Mouse (Mus musculus) hindbrain, embryonic 16.5 days (tissue): ENCODE data around the gene Thbd. TPM values are rescaled to one million over a fixed set of nuclear protein-coding genes. Genes with fewer than 3 reads are reported as not detected.

Experiments
- ATAC-seq: fragments of 200-750 bp; cut with Nextera tagmentation; 2 replicates; pipeline ENCODE4 v1.8.0; 2017; ENCODE audit warnings: moderate TSS enrichment, moderate library complexity
- H3K27ac ChIP-seq: fragments of 300-500 bp; sonication (generic); 2 replicates; pipeline ENCODE4 v1.5.1; 2014; ENCODE audit warnings: low read depth, mild to moderate bottlenecking, control low read depth, low read length, moderate library complexity
- H3K27me3 ChIP-seq: fragments of 300-500 bp; sonication (generic); replicated peaks from 2 replicates; pipeline ENCODE4 v1.6.1; 2014; ENCODE audit warnings: low read length; ENCODE audit not compliant: control insufficient read depth, insufficient read depth
- H3K36me3 ChIP-seq: fragments of 300-500 bp; sonication (generic); 2 replicates; pipeline ENCODE4 v1.6.1; 2014; ENCODE audit warnings: mild to moderate bottlenecking, low read length, moderate library complexity, mixed read lengths; ENCODE audit not compliant: control insufficient read depth, insufficient read depth
- H3K4me1 ChIP-seq: fragments of 300-500 bp; sonication (generic); 2 replicates; pipeline ENCODE4 v1.6.1; 2014; ENCODE audit warnings: low read depth, low read length; ENCODE audit not compliant: control insufficient read depth, insufficient read depth
- H3K4me2 ChIP-seq: fragments of 300-500 bp; sonication (generic); 2 replicates; pipeline ENCODE4 v1.6.1; 2014; ENCODE audit warnings: mild to moderate bottlenecking, low read length, control low read depth, moderate library complexity
- H3K4me3 ChIP-seq: fragments of 300-500 bp; sonication (generic); 2 replicates; pipeline ENCODE4 v1.5.1; 2014; ENCODE audit warnings: mild to moderate bottlenecking, low read length, control low read depth, moderate library complexity
- H3K9ac ChIP-seq: fragments of 300-500 bp; sonication (generic); 2 replicates; pipeline ENCODE4 v1.6.1; 2014; ENCODE audit warnings: low read depth, mild to moderate bottlenecking, control low read depth, low read length, moderate library complexity
- H3K9me3 ChIP-seq: fragments of 300-500 bp; sonication (generic); 2 replicates; pipeline ENCODE4 v1.6.1; 2014; ENCODE audit warnings: mild to moderate bottlenecking, low read length, moderate library complexity; ENCODE audit not compliant: control insufficient read depth
- WGBS: fragments of 180-500 bp; shearing (Covaris S2); extraction: QIAGEN DNeasy Blood & Tissue Kit; methylation state at CpG from one replicate; pipeline ENCODE4 v1.1.7; 2014; 5-methylcytosine and 5-hydroxymethylcytosine counted together
- polyA plus RNA-seq: library from polyadenylated mRNA; unstranded; fragments of >200 nt; fragmentation: Nextera tagmentation; extraction: Ambion mirVana; gene quantifications from 2 replicates; pipeline ENCODE4 v1.2.1, GENCODE M21; 2015

Thbd gene
- polyA plus RNA-seq, 1 experiment from 2014 or later = 11.6 TPM

DNA sequence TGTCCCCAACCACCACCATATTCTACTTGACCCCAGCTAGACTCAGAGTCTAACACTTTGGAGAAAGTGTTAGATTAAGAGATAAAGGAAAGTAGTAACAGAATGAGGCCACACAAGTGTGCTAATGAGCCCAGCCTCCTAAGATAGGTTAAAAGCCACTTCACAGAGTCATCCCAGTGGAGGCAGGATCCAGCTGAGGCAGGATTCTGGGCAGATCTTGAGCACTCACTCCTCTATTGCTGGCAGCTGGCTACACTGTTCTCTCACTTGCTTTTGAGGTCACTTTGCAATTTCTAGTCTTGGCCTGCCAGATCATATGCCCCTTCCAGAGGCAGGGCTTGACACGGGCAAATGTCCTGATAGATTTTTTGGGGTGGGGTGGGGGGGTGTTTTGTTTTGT is 36.5 kb upstream of the Thbd start:
- Histone ChIP-seq H3K27me3 (no peaks in the 10 kb centered on the region), H3K4me2 (no peak overlapping the region), H3K9ac (no peak overlapping the region), H3K36me3 (no peaks in the 10 kb centered on the region), H3K9me3 (no peaks in the 10 kb centered on the region), H3K4me1 (no peaks in the 10 kb centered on the region; the same call in 1 of the 2 replicates), H3K27ac (no peak overlapping the region), H3K4me3 (no peak overlapping the region)
- no peak for ATAC-seq
- 81% methylated on average over 1 of the region's 1 CpGs for WGBS

DNA sequence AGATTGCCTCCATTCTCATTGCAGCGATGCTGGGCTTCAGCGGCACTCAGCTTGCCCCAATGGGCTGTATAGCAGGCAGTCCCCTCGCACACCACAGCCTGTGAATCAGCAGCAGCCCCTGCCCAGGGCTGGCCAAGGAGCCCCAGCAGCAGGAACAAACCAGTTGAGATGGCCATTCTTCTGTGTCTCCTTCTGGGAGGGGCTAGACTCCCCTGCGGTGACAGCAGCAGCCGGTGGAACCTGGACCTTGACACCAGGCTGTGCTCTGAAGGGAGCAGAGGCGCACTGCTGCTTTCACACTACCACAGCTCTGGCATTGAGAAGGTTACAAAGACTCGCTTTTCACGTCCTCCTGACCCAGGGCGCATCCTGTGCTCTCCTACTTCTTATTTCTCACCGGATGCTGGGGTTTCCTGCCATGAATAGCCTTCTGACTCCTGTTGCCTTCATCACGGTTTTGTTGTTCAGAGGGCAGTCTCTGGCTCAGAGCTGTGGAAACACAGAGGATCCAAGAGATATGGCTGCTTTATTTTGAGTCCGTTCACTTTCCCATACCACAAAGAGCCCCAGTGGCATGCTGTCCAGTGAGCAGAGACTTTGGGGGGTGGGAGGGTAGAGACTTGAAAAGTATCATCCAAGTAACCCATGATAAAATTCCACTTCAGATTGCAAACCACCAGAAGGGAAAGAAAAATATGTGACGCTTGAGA is 35.4 kb upstream of the Thbd start, which contains the start of gene Cd93:
Cd93 (minus strand) TSS at position 315 of the 710 bp plus-strand sequence.
- Histone ChIP-seq H3K27ac (peak within 1 kb of the TSS; percentile 59), H3K36me3 (no peaks in the 10 kb centered on the region), H3K9ac (peak within 1 kb of the TSS; percentile 17; the same call in 1 of the 2 replicates), H3K4me2 (no peak within 1 kb of the TSS), H3K9me3 (no peaks in the 10 kb centered on the region), H3K4me1 (no peaks in the 10 kb centered on the region; the same call in 1 of the 2 replicates), H3K27me3 (no peaks in the 10 kb centered on the region), H3K4me3 (peak within 1 kb of the TSS; percentile 11)
- ATAC-seq = no peak
- WGBS = 51% methylated on average over 13 of the region's 13 CpGs

DNA sequence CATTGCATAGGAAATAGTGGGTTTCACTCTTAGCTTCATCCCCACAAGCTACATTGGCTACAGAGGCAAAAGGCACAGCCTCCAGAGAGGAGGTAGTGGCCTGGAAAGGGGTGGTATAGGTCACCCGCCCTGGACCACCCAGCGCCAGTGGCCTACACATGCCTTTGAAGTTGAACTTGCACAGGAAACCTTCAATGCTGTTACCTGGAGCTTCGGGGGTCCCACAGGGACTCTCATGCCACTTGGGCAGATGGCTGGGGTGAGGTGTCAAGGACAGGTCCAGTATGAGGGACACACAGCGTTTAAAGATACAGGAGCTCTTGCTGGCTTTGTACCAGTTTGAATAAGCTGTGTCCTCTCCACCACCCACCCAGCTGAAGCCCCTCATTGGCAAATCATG is 34.7 kb upstream of the Thbd start:
- no peaks in the 10 kb centered on the region for H3K36me3 ChIP-seq
- peak overlapping the region; percentile 11 for H3K4me3 ChIP-seq
- H3K4me1 ChIP-seq = no peaks in the 10 kb centered on the region; the same call in 1 of the 2 replicates
- peak overlapping the region; percentile 17; the same call in 1 of the 2 replicates for H3K9ac ChIP-seq
- H3K9me3 ChIP-seq = no peaks in the 10 kb centered on the region
- H3K4me2 ChIP-seq = no peak overlapping the region
- ATAC-seq = no peak
- 92% methylated on average over 4 of the region's 4 CpGs for WGBS
- no peak overlapping the region; the same call in 1 of the 2 replicates for H3K27ac ChIP-seq
- H3K27me3 ChIP-seq = no peaks in the 10 kb centered on the region

DNA sequence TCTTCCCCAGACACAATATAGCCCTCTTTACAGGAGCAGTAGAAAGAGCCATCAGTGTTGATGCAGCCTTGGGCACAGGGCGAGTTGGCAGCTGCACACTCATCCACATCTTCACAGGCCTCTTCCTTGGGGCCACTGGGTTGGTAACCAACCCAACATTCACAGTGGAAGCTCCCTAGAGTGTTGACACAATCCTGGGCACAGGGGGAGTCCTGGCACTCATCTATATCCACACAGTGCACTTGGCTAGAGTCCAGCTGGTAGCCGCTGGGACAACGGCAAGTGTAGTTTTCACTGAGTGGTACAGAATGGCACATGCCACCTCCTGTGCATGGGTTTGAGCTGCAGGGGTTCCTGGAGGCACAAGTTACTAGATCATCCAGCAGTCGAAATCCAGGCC is 34.2 kb upstream of the Thbd start:
- 71% methylated on average over 4 of the region's 4 CpGs for WGBS
- Histone ChIP-seq H3K9ac (no peak overlapping the region), H3K4me3 (peak overlapping the region; percentile 11), H3K4me2 (no peak overlapping the region), H3K4me1 (no peaks in the 10 kb centered on the region; the same call in 1 of the 2 replicates), H3K36me3 (no peaks in the 10 kb centered on the region), H3K27ac (0 out of 2 replicates have a peak overlapping the region, but pooled peaks have one; percentile 17), H3K9me3 (no peaks in the 10 kb centered on the region), H3K27me3 (no peaks in the 10 kb centered on the region)
- ATAC-seq = peak; percentile 65; the same call in 1 of the 2 replicates

DNA sequence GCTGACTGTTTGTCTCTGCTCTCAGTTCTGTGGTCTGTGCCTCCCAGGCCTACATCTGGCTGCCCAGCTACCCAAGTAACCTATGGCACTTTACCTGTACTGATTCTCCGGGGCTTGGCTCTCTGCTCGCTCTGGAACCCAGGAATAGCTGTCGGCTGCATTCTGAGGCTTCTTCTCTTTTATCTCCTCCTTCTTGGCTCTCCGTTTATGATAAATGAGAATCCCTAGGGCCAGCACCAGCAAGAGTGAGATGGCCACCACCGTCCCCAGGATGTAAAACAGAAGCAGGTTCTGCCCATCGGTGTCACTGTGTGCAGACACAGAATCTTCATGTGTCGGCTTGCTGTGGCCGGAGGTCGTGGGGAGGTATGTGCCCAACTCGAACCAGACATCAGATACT is 33.4 kb upstream of the Thbd start:
- Histone ChIP-seq H3K4me3 (peak overlapping the region; percentile 9; the same call in 1 of the 2 replicates), H3K4me1 (no peaks in the 10 kb centered on the region; the same call in 1 of the 2 replicates), H3K9ac (no peak overlapping the region), H3K27me3 (no peaks in the 10 kb centered on the region), H3K27ac (no peak overlapping the region), H3K4me2 (no peak overlapping the region), H3K36me3 (no peaks in the 10 kb centered on the region), H3K9me3 (no peaks in the 10 kb centered on the region)
- whole genome bisulfite sequencing = 80% methylated on average over 10 of the region's 10 CpGs
- ATAC-seq = no peak

DNA sequence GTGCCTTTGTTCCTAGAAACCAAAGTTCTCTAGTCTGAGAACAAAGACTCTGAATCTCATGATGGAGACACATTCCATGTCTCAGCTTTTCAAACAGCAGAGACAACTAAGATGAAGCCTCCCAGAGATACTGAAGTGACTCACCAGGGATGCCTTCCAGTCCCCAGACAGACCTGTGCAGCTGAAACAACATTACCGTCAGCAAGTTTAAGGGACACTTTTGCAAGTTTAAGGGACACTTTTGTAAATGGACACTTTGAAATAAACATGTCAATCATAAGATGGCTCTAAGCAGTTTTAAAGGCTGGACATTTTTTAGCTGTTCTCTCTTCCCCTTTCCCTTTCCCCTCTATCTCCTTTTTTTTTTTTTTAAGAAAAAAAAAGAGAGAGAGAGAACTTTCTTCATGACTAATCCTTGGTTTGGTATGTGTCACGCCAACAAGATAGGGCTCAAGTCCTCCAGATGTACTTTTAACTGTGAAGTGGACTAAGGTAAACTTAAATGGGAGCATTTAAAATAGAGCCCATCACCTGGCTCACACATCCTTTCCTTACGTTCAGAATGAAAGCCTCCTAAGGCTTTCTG is 31.8 kb upstream of the Thbd start:
- Histone ChIP-seq H3K4me1 (no peaks in the 10 kb centered on the region; the same call in 1 of the 2 replicates), H3K9ac (no peak overlapping the region), H3K36me3 (no peaks in the 10 kb centered on the region), H3K4me3 (no peak overlapping the region), H3K27me3 (no peaks in the 10 kb centered on the region), H3K9me3 (no peaks in the 10 kb centered on the region), H3K27ac (no peak overlapping the region), H3K4me2 (no peak overlapping the region)
- ATAC-seq = no peak
- whole genome bisulfite sequencing = 75% methylated on average over 3 of the region's 3 CpGs

DNA sequence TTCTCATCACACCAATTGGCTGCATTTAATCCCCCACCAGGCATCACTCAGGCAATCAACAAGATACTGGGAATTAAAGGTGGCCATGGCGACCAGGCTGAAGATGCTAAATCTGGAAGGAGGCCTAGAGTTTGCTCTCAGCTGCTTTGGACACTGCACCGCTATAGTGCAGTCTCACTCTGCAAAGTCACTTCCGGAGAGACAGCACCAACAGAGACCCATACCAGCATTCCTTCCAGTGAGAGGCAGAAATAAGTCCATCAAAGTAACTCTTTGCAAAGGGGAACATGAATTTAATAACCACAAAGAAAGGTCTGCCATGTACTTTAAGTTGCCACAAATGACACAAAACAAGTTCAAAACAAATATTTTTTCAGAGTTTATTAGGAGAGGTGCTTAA is 28.3 kb upstream of the Thbd start:
- Histone ChIP-seq H3K27me3 (no peaks in the 10 kb centered on the region), H3K4me3 (no peak overlapping the region), H3K27ac (no peak overlapping the region), H3K9me3 (no peaks in the 10 kb centered on the region), H3K36me3 (no peaks in the 10 kb centered on the region), H3K4me2 (no peak overlapping the region), H3K9ac (no peak overlapping the region), H3K4me1 (no peaks in the 10 kb centered on the region)
- no peak for ATAC-seq
- WGBS = 64% methylated on average over 3 of the region's 3 CpGs

DNA sequence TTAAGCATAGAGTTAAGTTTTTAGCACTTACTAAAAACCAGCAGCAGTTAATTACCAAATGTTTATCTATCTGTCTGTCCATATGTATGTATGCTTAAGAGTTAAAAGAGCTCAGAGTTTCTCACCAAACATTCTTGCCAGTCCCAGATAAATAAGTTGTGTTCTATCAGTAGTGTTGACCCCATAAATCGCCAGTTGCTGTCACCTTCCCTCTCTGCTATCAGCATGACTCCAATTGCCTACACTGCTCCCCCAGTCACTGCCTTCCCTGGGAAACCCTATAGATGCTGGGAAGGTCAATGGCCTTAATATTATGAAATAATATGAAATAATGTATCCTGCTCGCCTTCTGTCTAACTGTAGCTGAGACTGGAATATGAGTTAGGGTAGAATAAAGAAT is 24.4 kb upstream of the Thbd start:
- Histone ChIP-seq H3K4me2 (no peak overlapping the region), H3K4me3 (no peak overlapping the region), H3K27me3 (no peaks in the 10 kb centered on the region), H3K4me1 (no peaks in the 10 kb centered on the region), H3K9ac (no peak overlapping the region), H3K36me3 (no peaks in the 10 kb centered on the region), H3K9me3 (no peaks in the 10 kb centered on the region), H3K27ac (no peak overlapping the region)
- WGBS = 66% methylated on average over 2 of the region's 2 CpGs
- no peak for ATAC-seq

DNA sequence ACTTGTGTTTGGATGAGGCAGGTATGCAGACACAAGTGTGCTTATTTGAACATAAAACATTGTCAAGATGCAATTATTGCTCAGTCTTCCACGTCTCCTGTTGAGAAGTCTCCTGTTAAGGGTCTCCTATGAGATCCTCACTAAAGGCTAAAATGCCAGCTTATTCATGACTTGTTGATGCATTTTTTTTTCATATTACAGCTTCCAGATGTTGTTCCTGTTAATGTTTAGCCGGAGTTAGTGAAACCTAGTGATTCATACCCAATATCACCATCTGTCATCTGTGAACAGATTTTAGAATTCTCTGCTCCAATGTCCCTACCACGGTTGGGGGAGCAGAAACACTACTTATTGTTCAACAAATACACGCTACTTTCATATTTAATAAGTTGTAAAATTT is 23.0 kb upstream of the Thbd start:
- Histone ChIP-seq H3K27ac (no peak overlapping the region), H3K4me2 (no peak overlapping the region), H3K4me3 (no peak overlapping the region), H3K27me3 (no peaks in the 10 kb centered on the region), H3K9ac (no peak overlapping the region), H3K4me1 (no peaks in the 10 kb centered on the region), H3K36me3 (no peaks in the 10 kb centered on the region), H3K9me3 (no peaks in the 10 kb centered on the region)
- no peak for ATAC-seq
- WGBS = 79% methylated on average over 4 of the region's 4 CpGs
